Mouse (Mus musculus): ENCODE data around the gene Cept1.
"Not testable (repeated sequence)": the region's sequence is repeated elsewhere in the genome, so short reads cannot be mapped to it uniquely, and the experiment has no call there.

Cept1 gene

DNA sequence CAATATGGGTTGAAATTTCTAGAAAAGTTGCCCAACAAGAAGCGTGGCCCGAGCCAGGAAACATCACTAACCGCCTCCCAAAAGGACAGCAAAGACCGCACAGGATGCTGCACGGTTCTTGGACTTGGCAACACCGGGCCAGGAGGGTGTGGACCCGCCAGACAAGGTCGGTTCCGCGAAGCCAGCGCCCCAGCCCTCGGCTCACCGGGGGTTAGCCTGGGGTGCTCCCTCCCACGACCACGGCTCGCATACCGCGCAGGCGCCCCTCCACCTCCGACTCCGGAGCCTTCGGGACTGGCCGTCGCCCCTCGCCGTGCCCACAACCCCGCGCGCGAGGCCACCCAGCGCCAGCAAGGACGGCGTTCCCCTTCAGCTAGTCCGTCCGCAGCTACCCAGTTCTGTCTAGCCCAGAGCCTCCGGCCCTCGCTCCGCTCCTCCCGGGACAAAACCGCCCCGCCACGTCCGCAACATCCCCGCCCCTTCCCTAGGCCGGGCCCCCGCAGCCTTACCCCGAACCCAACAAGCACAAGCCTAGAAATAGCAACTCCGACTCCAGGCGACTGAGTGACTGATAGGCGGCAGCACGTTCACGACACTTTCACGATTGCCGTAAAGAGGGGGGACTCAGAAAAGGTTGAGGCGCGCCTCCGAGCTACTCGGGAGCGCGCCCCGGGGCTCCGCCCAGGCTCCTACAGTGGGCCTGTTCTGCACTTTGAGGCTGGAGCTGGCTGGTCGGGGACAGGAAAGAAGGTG lies at the start of gene Cept1, which contains the start of gene Dram2:
Gene Cept1 (minus strand): TSS at position 632 of the 753 bp plus-strand sequence.
Gene Dram2 (plus strand): TSS at position 628 of the 753 bp plus-strand sequence.
- peak; percentile 91 for DNase-seq

DNA sequence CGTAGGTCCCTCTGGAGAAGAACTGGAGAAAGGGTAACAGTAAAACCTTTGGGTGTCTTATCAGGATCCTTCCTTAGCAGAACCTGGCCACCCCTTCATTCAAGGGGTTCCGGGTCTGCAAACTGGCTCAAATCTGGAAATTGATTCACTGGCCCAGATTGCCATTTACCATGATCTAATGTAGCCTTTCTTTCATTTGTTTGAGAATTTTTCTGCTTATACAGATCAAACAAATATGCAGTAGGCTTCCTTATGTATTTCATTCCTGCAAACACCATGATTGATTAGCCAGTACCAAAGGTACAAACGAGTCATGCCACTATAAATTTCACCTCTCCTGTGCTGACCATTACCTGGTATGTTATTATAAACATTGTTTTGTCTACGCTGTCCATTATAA lies 46.0 kb upstream of the Cept1 start:
- DNase-seq = not testable (repeated sequence)

DNA sequence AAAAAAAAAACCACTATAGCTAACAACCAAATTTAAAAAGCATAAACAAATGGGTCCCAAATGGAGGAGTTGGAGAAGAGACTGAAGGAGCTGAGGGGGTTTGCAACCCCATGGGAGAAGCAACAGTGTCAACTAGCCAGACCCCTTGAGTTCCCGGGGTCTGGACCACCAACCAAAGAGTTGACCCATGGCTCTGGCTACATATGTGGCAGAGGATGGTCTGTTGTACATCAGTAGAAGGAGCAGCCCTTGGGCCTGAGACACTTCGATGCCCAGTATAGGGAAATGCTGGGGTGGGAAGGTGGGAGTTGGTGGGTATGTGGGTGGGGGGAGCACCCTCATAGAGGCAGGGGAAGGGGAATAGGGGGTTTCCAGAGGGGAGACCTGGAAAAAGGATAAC lies 31.7 kb upstream of the Cept1 start:
- no peak for DNase-seq

DNA sequence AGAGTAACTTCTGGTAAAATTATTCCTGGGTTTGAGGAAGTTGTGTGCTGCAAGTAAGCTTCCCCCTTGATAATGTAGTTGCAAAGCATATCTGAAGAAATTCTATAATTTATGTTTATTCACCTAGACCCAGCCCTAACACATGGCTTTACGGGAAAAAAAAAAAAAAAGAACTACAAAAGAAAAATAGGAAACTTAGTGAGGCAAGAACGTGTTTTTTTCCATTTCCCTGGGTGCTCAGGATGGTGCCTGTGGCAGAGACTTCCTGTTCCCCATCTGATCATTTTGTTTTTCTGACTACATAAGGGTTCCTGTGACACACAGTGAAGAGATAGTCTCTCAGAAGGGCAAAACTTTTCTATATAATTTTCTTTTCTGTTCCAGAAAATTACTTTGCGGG lies 25.6 kb upstream of the Cept1 start:
- DNase-seq = no peak

DNA sequence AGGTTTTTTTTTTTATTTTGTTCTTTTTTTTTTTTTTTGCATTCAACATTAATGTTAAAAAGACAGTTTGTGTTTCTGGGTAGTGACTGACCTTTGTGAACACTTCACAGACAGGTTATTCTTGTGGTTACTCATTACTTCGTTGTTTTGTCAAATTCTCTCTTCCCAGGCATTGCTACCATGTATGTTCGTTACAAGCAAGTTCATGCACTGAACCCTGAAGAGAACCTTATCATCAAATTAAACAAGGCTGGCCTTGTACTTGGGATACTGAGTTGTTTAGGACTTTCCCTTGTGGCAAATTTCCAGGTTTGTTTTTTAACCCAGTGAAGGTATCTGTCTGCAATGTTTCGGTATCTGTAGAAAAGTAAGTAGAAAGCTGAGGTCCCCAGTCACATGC lies 18.3 kb upstream of the Cept1 start:
- no peak for DNase-seq

DNA sequence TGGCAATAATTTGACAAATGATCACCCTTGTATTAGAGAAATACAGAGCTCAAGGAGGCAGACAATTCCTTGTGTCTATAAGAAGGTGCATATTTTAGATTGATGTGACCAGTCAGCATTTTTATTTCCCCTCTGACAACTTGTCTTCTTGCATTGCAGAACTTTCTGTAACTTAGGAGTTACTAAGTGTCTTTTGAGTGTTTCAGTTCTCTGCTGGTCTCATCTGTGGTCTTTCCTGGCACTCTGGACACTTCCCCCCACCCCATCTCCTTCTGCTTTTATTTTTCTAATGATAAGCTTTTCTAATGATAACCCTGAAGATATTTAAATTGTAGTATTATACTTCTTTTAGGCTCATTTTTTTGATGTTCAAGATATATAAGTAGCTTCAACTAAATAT lies 10.7 kb upstream of the Cept1 start:
- no peak for DNase-seq

DNA sequence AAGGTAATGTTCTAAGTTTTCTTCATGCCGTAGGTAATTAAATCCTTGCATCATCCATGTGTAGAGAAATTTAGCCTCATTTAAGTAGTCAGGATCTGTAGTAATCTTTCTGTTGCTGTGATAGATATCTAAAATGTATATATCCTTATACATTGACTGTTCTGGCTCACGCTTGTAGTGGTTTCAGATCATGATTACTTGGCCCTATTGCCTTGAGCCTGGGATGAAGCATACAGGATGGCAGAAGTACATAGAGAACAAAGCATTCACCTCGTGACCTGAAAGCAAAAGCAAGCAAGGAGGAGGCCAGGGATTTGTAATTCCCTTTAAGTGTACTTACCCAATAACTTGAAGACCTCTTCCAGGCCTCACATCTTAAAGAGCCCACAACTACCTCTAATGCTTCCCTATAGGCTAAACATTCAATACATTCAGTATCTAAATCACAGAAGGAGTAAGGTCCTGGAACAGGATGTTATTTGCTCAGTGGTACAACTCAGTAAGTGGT lies 8.2 kb upstream of the Cept1 start:
- DNase-seq = no peak

DNA sequence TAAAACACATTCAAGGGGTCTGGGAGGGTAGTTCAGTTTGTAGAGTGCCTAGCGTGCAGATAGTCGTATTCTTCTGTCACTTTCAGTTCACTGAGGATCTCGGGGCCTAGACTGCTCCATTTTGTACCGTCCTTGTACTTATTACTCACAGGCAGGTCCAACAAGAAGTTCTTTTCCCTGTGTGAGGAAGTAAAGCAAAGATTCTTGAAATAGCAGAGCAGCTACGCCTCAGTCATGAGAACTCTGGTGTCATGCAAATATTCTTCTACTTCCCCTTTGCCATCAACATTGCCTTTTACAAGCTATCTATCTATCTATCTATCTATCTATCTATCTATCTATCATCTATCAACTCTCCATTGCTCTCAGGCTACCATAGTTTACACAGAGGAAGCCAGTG lies 5.8 kb upstream of the Cept1 start:
- DNase-seq = no peak

DNA sequence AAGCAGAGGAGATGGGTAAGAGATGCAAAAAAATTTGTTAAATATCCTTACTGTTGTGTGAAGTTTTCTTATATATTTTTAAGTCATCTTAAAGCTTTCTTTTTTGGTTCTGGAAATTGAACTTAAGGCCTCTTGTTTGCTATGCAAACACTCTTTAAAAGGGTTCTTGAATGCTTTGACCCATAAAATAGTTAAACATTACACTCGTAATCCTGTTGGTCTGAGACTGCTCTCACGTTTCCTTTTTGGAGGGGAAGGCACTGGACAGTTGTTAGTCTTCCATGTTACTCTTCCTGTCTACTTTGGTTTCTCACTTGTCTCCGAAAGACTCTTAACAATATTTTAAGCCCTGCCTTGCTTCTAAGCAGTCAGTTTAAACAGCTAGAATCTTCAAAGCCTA lies 1.4 kb upstream of the Cept1 start:
- DNase-seq = no peak

DNA sequence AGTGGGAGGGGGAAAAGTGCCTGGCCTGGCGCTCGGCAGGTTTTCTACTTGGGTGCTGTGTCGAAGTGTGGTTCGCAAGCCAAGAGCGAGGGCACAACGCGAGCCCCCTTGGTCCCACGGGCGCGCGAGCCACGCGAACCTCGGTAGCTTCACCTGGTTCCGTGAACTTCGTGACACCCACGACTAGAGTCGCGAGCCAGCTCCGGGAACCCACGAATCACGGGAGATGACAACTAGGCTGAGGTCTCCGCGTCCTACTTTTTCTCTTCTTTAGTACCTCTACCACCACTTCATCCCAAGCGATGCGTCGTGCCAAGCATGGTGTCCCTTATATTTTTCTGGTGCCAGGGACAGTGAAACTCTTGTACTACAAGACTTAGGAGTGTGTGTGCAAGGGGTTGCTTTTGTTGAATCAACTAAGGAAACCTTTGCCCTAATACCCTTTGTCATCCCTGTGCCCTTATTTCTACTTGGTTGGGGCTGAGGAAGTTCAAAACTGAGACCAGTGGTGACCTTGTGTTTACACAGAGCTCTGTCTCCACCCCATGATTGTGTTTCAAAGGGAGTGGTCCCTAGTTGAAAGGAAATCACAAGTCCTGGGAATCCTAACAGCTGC lies 430 bp upstream of the Cept1 start:
- DNase-seq = no peak

DNA sequence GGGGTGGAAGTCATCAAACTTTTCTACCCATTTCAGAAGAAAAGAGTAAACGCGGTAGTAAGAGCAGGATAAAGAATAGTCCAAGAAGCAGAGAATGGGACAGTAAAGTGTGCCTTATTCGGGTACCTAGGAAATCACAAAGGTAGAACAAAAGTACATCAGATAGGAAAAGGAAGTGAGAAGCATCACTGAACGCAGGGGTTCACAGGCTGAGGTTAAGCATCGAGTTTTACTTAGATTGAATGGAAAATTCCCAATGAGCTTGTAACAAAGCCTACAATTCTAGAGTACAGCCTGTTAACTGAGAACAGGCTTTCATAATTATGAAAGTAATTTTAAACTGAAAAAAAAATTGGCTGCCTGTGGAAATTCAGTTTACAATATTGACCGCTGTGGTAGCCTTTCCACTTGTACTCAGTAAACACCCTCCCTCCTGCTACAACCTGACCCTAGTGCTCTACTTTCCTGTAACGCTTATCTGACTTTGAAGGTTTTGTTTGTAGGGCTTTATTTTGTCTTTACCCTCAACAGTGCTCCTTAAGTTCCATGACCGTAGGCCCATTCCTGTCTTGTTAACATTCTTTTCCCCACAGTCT lies 2.8 kb downstream of the Cept1 start:
- DNase-seq = no peak

DNA sequence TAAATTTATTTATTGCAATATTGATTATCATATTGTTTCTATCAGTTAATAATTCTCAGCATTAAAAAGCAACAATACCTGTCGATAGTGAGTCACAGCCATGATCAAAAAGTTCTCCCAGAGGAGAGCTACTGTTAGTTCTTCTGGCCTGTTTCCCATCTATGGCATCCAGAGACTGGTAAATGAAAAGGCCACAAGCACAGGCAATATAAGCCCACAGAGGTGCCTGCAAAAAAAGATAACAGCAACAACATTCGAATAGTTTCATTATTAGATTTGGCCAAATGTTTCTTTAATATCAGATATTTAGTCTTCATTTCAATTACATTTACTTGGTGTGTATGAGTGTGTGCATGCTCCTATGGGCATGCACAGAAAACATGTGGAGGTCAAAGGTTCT lies 14.3 kb downstream of the Cept1 start:
- no peak for DNase-seq

DNA sequence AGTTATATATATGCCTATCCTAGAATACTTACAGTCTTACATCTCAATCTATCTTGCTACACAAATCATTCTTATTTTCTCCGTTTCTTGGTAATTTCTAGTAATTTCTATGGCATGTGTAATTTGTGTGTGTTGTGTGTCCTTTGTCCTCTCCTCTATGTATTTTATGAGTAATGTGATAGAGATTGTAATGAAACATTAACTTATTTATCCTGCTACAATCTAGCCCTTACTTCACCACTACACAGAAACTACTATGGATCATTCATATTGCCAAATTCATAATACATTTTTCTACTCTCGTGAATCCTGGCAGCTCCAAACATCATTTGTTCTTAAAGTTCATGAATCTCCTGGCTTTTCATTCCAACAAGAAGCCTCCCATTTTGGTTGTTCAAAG lies 19.6 kb downstream of the Cept1 start:
- DNase-seq = no peak

DNA sequence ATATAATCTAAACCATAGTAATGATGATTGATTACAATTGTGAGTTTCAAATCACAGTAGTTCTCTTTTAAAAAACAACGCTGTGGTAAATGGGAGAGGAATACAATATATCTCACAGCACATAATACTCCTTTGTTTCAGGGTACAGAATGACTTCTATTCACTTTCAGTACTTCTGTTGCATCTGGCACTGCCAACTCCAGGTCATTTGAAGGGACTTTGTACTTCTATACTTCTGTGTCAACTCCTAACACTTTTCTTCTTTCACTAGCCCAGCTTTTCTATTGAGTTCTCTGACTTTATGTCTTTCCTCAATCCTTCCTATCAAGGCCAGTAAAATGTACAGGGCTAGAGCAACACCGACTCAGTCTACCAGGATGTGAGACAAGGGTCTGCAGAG lies 21.2 kb downstream of the Cept1 start:
- no peak for DNase-seq

DNA sequence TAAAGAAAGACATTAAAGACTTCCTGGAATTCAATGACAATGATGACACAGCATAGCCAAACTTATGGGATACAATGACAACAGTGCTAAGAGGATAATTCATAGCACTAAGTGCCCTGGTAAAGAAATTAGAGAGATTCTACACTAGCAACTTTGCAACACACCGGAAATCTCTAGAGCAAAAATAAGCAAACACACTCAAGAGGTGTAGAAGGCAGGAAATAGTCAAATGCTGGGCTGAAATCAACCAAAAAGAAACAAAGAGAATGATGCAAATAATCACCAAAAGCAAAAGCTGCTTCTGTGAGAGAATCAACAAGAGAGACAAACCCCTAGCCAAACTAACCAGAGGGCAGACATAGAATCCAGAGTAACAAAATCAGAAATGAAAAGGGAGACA lies 24.9 kb downstream of the Cept1 start:
- no peak for DNase-seq

DNA sequence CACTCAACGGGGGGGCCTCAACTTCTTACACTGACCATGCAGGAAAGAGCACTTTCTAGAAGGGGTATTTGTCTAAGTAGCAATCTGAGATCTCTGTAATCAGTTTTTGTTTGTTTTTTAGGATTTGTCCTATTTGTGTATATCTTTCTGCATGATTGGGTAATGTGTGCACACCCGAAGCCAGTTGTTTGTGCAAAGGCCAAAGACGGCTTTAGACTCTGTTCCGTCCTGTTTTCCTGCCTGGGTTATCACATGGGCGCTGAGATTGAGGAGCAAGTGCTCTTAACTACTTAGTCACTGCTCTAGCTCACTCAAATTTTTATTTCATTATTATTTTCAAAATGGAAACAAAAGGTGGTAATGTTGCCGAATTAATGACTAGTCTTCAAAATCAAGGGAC lies 32.6 kb downstream of the Cept1 start:
- DNase-seq = no peak

DNA sequence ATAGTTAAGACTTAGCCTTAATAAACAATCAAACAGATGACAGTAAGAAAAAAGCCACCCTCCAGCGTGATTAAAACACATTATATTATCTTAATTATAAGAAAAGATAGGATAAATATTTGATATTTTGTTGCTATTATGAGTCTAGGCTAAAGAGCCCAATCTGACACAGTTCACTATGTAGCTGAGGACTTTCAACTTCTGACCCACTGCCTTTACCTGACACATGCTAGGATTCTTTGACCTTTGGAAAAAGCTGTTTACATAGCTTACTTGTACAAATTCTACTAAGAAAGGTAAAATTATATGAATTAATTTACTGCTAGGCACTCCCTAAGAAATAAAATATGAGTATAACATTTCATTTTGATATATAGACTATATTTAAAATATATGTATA lies 36.9 kb downstream of the Cept1 start:
- no peak for DNase-seq

DNA sequence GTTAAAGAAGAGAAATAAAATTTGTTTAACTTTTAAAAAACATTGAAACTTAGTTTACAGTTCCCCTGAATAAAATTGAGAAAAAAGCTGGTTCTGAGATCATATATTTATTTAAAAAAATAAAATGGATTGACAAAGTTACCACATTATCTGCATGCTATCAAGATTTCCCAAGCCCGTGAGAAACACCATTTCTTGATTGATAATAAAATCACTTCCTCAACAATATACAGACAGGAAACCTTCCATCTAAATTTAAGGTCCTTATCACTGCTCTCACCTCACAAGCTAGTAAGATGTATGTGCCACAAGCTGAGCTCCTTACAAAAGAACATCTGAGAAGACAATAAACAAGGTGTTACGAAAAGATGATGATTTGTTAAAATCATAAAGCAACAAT lies 44.7 kb downstream of the Cept1 start:
- DNase-seq = no peak

DNA sequence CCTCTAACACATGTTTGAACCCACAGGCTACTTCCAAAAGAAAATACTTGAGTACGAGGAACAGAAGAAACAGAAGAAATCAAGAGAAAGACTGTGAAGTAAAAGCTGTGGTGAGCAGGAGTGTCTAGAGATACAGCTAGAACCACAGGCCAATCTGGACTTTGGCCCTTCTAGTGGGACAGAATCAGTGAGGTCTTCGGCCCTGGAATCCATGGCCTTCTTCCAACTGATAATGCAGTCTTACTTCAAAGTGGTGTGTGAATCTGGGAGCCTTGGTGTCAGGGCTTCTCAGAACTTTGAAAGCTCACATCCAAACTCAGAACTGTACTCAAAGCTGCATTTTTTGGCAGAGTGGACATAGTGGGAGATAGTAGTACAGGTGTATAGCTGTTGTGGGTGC lies 47.1 kb downstream of the Cept1 start:
- DNase-seq = no peak

DNA sequence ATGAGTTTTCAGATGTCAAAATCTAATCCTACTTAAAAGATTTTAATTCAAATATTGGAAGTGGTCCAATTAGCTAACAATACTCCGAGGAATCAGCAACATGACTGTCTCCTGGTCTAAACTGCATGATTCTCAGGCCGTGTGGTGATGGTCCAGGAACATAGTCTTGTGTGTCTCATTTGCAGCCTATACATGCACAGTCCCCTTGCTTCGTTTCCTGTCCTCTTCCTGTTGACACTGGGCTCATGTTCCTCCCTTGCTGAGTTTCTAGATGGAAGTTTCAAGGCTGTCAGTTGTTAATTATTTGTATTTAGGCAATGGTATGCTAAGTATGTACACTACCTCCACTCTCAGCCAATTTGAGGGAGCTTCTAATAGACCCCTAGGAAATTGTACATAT lies 50.6 kb downstream of the Cept1 start:
- DNase-seq = no peak

DNA sequence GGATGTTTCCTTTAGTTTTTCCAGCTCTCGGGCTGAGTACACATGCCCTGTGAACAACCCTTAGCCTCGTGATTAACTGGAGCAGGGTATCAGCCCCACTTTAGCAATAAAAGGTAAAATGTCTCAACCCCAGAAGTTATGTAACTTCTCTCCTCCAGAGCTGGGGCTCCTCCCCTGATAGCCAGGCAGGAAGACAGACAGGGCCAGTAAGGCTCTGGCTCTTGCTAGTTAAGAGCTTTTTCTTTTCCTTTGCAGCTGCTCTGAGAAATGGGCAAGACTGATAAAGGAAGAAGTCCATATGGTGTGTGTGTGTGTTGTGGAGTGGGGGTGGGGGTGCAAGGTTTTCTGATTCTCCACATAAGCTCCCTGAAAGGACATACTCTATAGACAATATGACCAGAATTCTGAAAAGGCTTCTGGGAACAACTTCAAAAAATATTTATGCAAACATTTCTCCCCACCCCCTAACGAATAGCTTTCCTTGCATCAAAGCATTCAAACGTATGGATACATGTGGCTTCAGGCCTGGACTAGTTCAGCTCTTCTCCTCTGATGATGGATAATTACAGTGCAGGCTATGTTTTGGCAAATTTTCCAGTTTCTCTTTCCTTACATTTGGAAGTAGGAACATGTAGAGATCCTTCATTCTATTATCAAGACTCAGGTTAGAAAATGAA lies 51.4 kb downstream of the Cept1 start:
- no peak for DNase-seq

DNA sequence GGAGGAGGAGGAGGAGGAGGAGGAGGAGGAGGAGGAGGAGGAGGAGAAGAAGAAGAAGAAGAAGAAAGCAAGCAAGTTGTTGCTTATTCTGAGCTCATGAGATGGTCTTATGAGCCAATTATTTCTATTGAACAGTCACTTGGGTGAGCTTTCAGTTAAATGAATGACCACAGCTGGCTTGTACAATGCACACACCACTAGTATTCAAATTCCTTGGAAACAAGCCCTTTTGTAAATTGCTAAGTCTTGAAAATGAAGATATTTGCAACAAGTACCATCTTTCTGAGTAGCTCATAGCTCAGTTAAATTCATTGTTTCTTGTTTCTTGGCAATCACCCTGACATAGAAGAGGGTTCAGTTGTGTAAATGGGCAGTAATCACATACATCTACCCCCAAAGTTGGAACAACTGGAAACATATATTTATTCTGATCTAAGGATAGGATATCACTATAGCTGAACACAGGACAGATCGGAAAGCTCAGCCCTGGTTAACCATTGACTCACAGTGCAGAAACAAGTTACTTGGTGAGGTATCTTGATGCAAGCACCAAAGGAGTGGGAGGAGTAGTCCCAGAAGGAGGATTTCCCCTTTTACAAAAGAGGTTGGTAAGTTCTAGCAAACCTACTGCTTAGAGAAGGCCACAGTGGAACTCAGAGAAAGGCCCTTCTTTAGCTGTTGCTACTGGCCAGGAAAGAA lies 52.1 kb downstream of the Cept1 start:
- DNase-seq = no peak

DNA sequence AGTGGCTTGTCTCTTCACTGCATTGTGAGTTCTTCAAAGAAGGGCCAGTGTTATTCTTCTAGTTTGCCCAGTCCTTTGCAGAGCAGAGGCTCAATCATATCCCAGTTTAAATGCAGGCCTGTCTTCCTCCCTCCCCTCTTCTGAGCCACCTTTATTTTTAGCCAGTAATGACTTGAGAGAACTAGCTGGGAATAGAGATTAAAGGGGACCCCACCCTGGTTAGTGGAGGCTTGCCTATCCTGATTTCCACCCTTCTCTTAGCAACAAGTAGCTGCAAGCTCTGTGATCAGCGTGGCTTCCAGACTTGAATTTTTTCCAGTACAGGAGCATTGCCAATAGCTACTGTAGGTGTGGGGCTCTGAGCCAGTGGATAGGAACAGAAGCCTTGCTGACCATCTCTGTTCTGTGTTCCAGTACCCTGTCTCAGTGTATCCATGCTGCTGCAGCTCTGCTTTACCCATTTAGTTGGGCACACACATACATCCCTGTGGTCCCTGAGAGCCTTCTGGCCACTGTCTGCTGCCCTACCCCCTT lies 53.1 kb downstream of the Cept1 start:
- no peak for DNase-seq

All from thymus, postnatal 25 days (tissue).